Mouse (Mus musculus): ENCODE data around the gene Foxc1.

Gene Foxc1

GRCm38 (mm10) chr13:31849258-31849971 lies 43.0 kb downstream of the Foxc1 start:
- no peak for DNase-seq

GRCm38 (mm10) chr13:31853564-31853963 lies 47.1 kb downstream of the Foxc1 start:
- no peak for DNase-seq

GRCm38 (mm10) chr13:31854000-31854399 lies 47.6 kb downstream of the Foxc1 start:
- DNase-seq = no peak

GRCm38 (mm10) chr13:31860200-31860599 lies 53.8 kb downstream of the Foxc1 start:
- no peak for DNase-seq

Measured in cerebellum, postnatal 10 days (tissue).